Mouse (Mus musculus) liver, postnatal 0 days (tissue): ENCODE measurements around the gene Aldh3b3.

ENCODE experiments used
- CTCF ChIP-seq: sonication (generic); IDR thresholded peaks from 2 replicates; pipeline ENCODE4 v1.5.1; 2016; ENCODE audit warnings: antibody characterized with exemption, low read depth
- EP300 ChIP-seq: IDR thresholded peaks from 2 replicates; pipeline ENCODE4 v1.6.1; 2016; ENCODE audit warnings: antibody characterized with exemption, low read depth, mild to moderate bottlenecking

GRCm38 (mm10) chr19:3998335-3998734, 39.9 kb downstream of the Aldh3b3 start:
- TF ChIP-seq EP300 (no peak), CTCF (no peak)
